Mouse (Mus musculus) lung, embryonic 16.5 days (tissue): ENCODE measurements at regions not wholly inside any gene's neighbourhood (a gene's known extent, or its start where the extent isn't known, plus 50 kb on each side); places are given as distances from the start of the nearest gene placed in this dataset.
"Not testable (repeated sequence)": the region's sequence is repeated elsewhere in the genome, so short reads cannot be mapped to it uniquely, and the experiment has no call there.

ENCODE experiments used
- ATAC-seq: fragments of 200-750 bp; cut with Nextera tagmentation; 2 replicates; pipeline ENCODE4 v1.8.0; 2017; ENCODE audit warnings: low read depth, mild to moderate bottlenecking, moderate library complexity
- H3K27ac ChIP-seq: fragments of 300-500 bp; sonication (generic); 2 replicates; pipeline ENCODE4 v1.5.1; 2014; ENCODE audit warnings: mild to moderate bottlenecking, control low read depth, low read length
- H3K27me3 ChIP-seq: fragments of 300-500 bp; sonication (generic); 2 replicates; pipeline ENCODE4 v1.6.1; 2014; ENCODE audit warnings: low read depth, low read length, mixed read lengths; ENCODE audit not compliant: control insufficient read depth, insufficient read depth
- H3K36me3 ChIP-seq: fragments of 300-500 bp; sonication (generic); 2 replicates; pipeline ENCODE4 v1.6.1; 2014; ENCODE audit warnings: low read length; ENCODE audit not compliant: control insufficient read depth, insufficient read depth
- H3K4me1 ChIP-seq: fragments of 300-500 bp; sonication (generic); replicated peaks from 2 replicates; pipeline ENCODE4 v1.6.1; 2014; ENCODE audit warnings: low read length, mixed read lengths; ENCODE audit not compliant: control insufficient read depth, insufficient read depth
- H3K4me2 ChIP-seq: fragments of 300-500 bp; sonication (generic); 2 replicates; pipeline ENCODE4 v1.6.1; 2014; ENCODE audit warnings: low read depth, low read length, control low read depth
- H3K4me3 ChIP-seq: fragments of 300-500 bp; sonication (generic); 2 replicates; pipeline ENCODE4 v1.5.1; 2014; ENCODE audit warnings: mild to moderate bottlenecking, low read length, control low read depth
- H3K9ac ChIP-seq: fragments of 300-500 bp; sonication (generic); 2 replicates; pipeline ENCODE4 v1.6.1; 2014; ENCODE audit warnings: low read length, control low read depth
- H3K9me3 ChIP-seq: fragments of 300-500 bp; sonication (generic); 2 replicates; pipeline ENCODE4 v1.6.1; 2016; ENCODE audit warnings: low read length; ENCODE audit not compliant: control insufficient read depth
- WGBS: fragments of 180-500 bp; shearing (Covaris S2); extraction: QIAGEN DNeasy Blood & Tissue Kit; methylation state at CpG from one replicate; pipeline ENCODE4 v1.1.7; 2014; 5-methylcytosine and 5-hydroxymethylcytosine counted together

- no peak for ATAC-seq
- no peak overlapping the region for H3K4me3 ChIP-seq
- H3K4me1 ChIP-seq, result no peaks in the 10 kb centered on the region
- H3K9ac ChIP-seq, result no peak overlapping the region
- no peaks in the 10 kb centered on the region for H3K9me3 ChIP-seq
- no peak overlapping the region for H3K4me2 ChIP-seq
- no peak overlapping the region for H3K27ac ChIP-seq
- no peaks in the 10 kb centered on the region for H3K36me3 ChIP-seq
- no peaks in the 10 kb centered on the region for H3K27me3 ChIP-seq
- 89% methylated on average over 2 of the region's 2 CpGs for WGBS
Measured at GRCm38 (mm10) chr3:21673466-21673865, 403.0 kb upstream of the Tbl1xr1 start.

- H3K4me3 ChIP-seq, result no peak overlapping the region
- no peaks in the 10 kb centered on the region for H3K27me3 ChIP-seq
- no peak for ATAC-seq
- H3K4me1 ChIP-seq, result no peaks in the 10 kb centered on the region
- no peaks in the 10 kb centered on the region for H3K9me3 ChIP-seq
- no peak overlapping the region for H3K9ac ChIP-seq
- H3K4me2 ChIP-seq, result no peak overlapping the region
- H3K27ac ChIP-seq, result no peak overlapping the region
- H3K36me3 ChIP-seq, result no peaks in the 10 kb centered on the region
Measured at GRCm38 (mm10) chr3:21678265-21678664, 398.2 kb upstream of the Tbl1xr1 start.

- no peak overlapping the region for H3K27ac ChIP-seq
- ATAC-seq, result no peak
- no peaks in the 10 kb centered on the region for H3K9me3 ChIP-seq
- no peaks in the 10 kb centered on the region for H3K36me3 ChIP-seq
- no peak overlapping the region for H3K4me3 ChIP-seq
- no peaks in the 10 kb centered on the region for H3K4me1 ChIP-seq
- no peak overlapping the region for H3K4me2 ChIP-seq
- no peak overlapping the region for H3K9ac ChIP-seq
- H3K27me3 ChIP-seq, result no peaks in the 10 kb centered on the region
Measured at GRCm38 (mm10) chr3:21678734-21679133, 397.7 kb upstream of the Tbl1xr1 start.

GRCm38 (mm10) chr3:21697980-21698672 lies 378.3 kb upstream of the Tbl1xr1 start:
- not testable (repeated sequence) for H3K4me3 ChIP-seq, H3K27me3 ChIP-seq, H3K27ac ChIP-seq, H3K9ac ChIP-seq, ATAC-seq, H3K36me3 ChIP-seq, H3K4me2 ChIP-seq, H3K4me1 ChIP-seq, H3K9me3 ChIP-seq
- WGBS, result 33% methylated on average over 1 of the region's 1 CpGs

GRCm38 (mm10) chr3:21699526-21699925 lies 376.9 kb upstream of the Tbl1xr1 start:
- no peak for ATAC-seq
- no peaks in the 10 kb centered on the region for H3K9me3 ChIP-seq
- no peaks in the 10 kb centered on the region for H3K36me3 ChIP-seq
- H3K4me2 ChIP-seq, result no peak overlapping the region
- WGBS, result 97% methylated on average over 1 of the region's 1 CpGs
- H3K4me1 ChIP-seq, result no peaks in the 10 kb centered on the region
- no peak overlapping the region for H3K9ac ChIP-seq
- no peak overlapping the region for H3K27ac ChIP-seq
- no peaks in the 10 kb centered on the region for H3K27me3 ChIP-seq
- no peak overlapping the region for H3K4me3 ChIP-seq

- Histone ChIP-seq H3K9me3 (no peaks in the 10 kb centered on the region), H3K4me2 (no peak overlapping the region), H3K36me3 (no peaks in the 10 kb centered on the region), H3K27ac (no peak overlapping the region), H3K27me3 (no peaks in the 10 kb centered on the region), H3K9ac (no peak overlapping the region), H3K4me1 (no peaks in the 10 kb centered on the region), H3K4me3 (no peak overlapping the region)
- ATAC-seq, result no peak
- 54% methylated on average over 1 of the region's 1 CpGs for WGBS
Measured at GRCm38 (mm10) chr3:21700326-21700725, 376.1 kb upstream of the Tbl1xr1 start.

GRCm38 (mm10) chr3:21726747-21727505 lies 349.5 kb upstream of the Tbl1xr1 start:
- Histone ChIP-seq H3K36me3 (no peaks in the 10 kb centered on the region), H3K4me2 (no peak overlapping the region), H3K27ac (no peak overlapping the region), H3K9ac (no peak overlapping the region), H3K4me1 (no peaks in the 10 kb centered on the region), H3K27me3 (no peaks in the 10 kb centered on the region), H3K9me3 (no peaks in the 10 kb centered on the region), H3K4me3 (no peak overlapping the region)
- 63% methylated on average over 4 of the region's 4 CpGs for WGBS
- ATAC-seq, result no peak

- no peak for ATAC-seq
- Histone ChIP-seq H3K9ac (no peak overlapping the region), H3K27ac (no peak overlapping the region), H3K9me3 (no peaks in the 10 kb centered on the region), H3K4me1 (no peaks in the 10 kb centered on the region), H3K36me3 (no peaks in the 10 kb centered on the region), H3K4me3 (no peak overlapping the region), H3K4me2 (no peak overlapping the region), H3K27me3 (no peaks in the 10 kb centered on the region)
- 76% methylated on average over 4 of the region's 4 CpGs for WGBS
Measured at GRCm38 (mm10) chr3:21728019-21728418, 348.4 kb upstream of the Tbl1xr1 start.

- peak; percentile 81 for ATAC-seq
- H3K9me3 ChIP-seq, result no peaks in the 10 kb centered on the region
- H3K36me3 ChIP-seq, result no peaks in the 10 kb centered on the region
- WGBS, result 92% methylated on average over 1 of the region's 1 CpGs
- no peaks in the 10 kb centered on the region for H3K4me1 ChIP-seq
- no peak overlapping the region for H3K4me3 ChIP-seq
- no peak overlapping the region for H3K9ac ChIP-seq
- no peaks in the 10 kb centered on the region for H3K27me3 ChIP-seq
- H3K4me2 ChIP-seq, result no peak overlapping the region
- H3K27ac ChIP-seq, result no peak overlapping the region
Measured at GRCm38 (mm10) chr3:21729328-21729727, 347.1 kb upstream of the Tbl1xr1 start.
